Mouse (Mus musculus) forebrain, embryonic 10.5 days (tissue): Measurements from ENCODE around the gene Sv2b. TPM values are rescaled to one million over a fixed set of nuclear protein-coding genes. Genes with fewer than 3 reads are reported as not detected.

Experiments used
- DNase-seq: peaks from one replicate; pipeline ENCODE4 v3.0.0-alpha.2; 2017; ENCODE audit warnings: low spot score; ENCODE audit errors: extremely low spot score
- H3K27ac ChIP-seq: fragments of 300-500 bp; sonication (generic); 2 replicates; pipeline ENCODE4 v1.5.1; 2016; ENCODE audit warnings: mild to moderate bottlenecking
- H3K27me3 ChIP-seq: fragments of 300-500 bp; sonication (generic); 2 replicates; pipeline ENCODE4 v1.6.1; 2016; ENCODE audit warnings: mild to moderate bottlenecking; ENCODE audit not compliant: poor library complexity, severe bottlenecking
- H3K36me3 ChIP-seq: fragments of 300-500 bp; sonication (generic); replicated peaks from 2 replicates; pipeline ENCODE4 v1.6.1; 2016; ENCODE audit warnings: mild to moderate bottlenecking, moderate library complexity
- H3K4me1 ChIP-seq: fragments of 300-500 bp; sonication (generic); 2 replicates; pipeline ENCODE4 v1.6.1; 2016
- H3K4me3 ChIP-seq: fragments of 300-500 bp; sonication (generic); 2 replicates; pipeline ENCODE4 v1.5.1; 2016; ENCODE audit warnings: mild to moderate bottlenecking, moderate library complexity
- H3K9me3 ChIP-seq: fragments of 300-500 bp; sonication (generic); 2 replicates; pipeline ENCODE4 v1.6.1; 2016; ENCODE audit warnings: mild to moderate bottlenecking, moderate library complexity
- WGBS: fragments of 180-500 bp; shearing (Covaris S2); methylation state at CpG from one replicate; pipeline ENCODE4 v1.1.7; 2016; 5-methylcytosine and 5-hydroxymethylcytosine counted together
- polyA plus RNA-seq: library from polyadenylated mRNA; unstranded; fragments of >200 nt; fragmentation: Nextera tagmentation; extraction: Ambion mirVana; gene quantifications from 2 replicates; pipeline ENCODE4 v1.2.1, GENCODE M21; 2016

Gene Sv2b
- polyA plus RNA-seq, 1 experiment from 2014 or later, result 1.1 TPM

DNA sequence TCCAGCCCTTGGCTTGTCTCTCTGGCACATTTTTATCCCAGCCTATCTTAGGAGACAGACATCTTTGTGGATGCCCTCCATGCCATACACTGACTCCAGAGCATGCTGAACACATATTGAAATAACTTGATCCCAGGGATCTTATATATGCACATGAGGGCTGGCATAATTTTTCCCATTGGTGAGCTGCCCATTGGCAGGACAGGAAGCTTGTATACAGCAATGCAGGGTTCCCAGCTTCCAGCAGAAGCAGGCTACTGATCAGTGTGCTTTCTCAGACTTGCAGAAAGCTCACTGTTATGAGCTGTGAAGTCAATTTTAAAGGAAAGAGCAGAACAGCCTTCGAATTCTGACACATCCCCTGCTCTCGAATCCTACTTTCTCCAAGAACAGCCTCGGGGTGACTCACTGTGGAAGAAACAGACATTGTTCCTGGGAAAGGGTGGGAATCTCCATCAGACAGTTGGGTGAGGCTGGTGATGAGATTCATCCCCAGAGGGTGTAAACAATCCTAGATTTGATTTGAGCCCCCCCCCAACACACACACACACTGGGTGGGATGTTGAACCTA, 26.9 kb downstream of the Sv2b start:
- no peak overlapping the region for H3K27ac ChIP-seq
- H3K36me3 ChIP-seq, result no peaks in the 10 kb centered on the region
- no peak for DNase-seq
- WGBS, result 80% methylated on average over 3 of the region's 3 CpGs
- no peak overlapping the region for H3K4me3 ChIP-seq
- H3K4me1 ChIP-seq, result peaks cover 23% of the 10 kb centered on the region
- no peaks in the 10 kb centered on the region for H3K9me3 ChIP-seq
- peaks cover 5% of the 10 kb centered on the region; the same call in 1 of the 2 replicates for H3K27me3 ChIP-seq

DNA sequence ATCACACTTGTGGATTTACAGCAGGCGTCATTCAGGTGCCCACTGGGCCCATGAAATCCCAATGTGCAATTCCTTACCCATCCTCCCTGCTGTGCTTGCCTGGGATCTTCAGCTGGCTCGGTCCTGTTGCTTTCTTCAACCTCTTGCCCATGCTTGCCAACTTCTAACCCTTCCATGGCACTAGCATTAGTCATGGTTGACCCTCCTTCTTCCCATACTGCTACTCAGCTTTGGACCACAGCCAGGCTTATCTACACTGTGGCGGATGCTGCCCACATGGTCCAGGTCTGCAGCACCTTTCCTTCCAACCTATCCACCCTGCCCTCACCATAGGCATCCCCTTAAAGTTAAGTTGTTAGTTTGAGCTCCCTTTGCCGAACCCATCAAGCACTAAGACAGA, 28.0 kb downstream of the Sv2b start:
- H3K4me3 ChIP-seq, result no peak overlapping the region
- peaks cover 5% of the 10 kb centered on the region; the same call in 1 of the 2 replicates for H3K27me3 ChIP-seq
- no peak overlapping the region for H3K27ac ChIP-seq
- peaks cover 23% of the 10 kb centered on the region for H3K4me1 ChIP-seq
- no peaks in the 10 kb centered on the region for H3K9me3 ChIP-seq
- 89% methylated on average over 4 of the region's 4 CpGs for WGBS
- no peaks in the 10 kb centered on the region for H3K36me3 ChIP-seq
- DNase-seq, result no peak

DNA sequence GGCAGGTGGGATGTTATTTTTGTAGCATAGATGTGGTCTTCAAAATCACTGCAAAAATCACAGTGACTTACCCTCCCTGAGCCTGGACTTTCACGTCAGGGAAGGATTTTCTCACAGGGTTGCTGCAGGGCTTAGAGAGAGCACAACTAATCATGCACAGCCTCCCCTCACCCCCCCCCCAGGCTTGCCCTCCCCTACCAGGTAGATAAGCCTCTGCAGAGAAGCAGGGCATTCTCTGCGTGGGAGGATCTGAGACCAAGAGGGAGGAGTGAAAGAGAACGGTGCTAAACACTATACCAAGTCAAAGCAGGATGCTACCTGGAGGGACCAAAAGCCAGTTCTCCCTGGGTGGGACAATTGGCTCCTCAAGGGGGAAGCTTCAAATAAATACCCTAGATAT, 31.2 kb downstream of the Sv2b start:
- H3K27ac ChIP-seq, result no peak overlapping the region
- no peaks in the 10 kb centered on the region for H3K9me3 ChIP-seq
- no peaks in the 10 kb centered on the region for H3K36me3 ChIP-seq
- no peak for DNase-seq
- peaks cover 32% of the 10 kb centered on the region for H3K4me1 ChIP-seq
- H3K27me3 ChIP-seq, result peaks cover 5% of the 10 kb centered on the region; the same call in 1 of the 2 replicates
- H3K4me3 ChIP-seq, result no peak overlapping the region
- WGBS, result 15% methylated on average over 3 of the region's 3 CpGs

DNA sequence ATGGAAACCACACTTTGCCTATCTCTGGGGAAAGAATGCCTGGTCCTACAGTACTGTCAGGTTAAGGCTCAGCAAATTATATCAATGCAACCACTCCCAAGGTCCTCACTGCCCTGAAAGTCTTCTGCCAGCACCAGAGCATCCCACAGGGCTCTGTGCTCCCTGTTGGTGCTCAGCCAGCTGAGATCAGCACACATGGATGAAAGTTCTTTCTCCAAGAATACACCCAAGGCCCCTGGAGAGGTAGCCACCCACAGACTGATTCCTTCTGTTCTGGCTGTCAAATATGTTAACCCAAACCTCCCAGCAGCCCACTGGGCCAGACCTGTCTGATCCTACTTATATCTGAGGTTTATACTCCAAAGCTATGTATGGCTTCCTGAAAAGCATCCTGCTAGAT, 32.3 kb downstream of the Sv2b start:
- Histone ChIP-seq H3K27me3 (peaks cover 5% of the 10 kb centered on the region; the same call in 1 of the 2 replicates), H3K4me1 (peaks cover 32% of the 10 kb centered on the region), H3K9me3 (no peaks in the 10 kb centered on the region), H3K4me3 (no peak overlapping the region), H3K27ac (no peak overlapping the region), H3K36me3 (no peaks in the 10 kb centered on the region)
- no peak for DNase-seq

DNA sequence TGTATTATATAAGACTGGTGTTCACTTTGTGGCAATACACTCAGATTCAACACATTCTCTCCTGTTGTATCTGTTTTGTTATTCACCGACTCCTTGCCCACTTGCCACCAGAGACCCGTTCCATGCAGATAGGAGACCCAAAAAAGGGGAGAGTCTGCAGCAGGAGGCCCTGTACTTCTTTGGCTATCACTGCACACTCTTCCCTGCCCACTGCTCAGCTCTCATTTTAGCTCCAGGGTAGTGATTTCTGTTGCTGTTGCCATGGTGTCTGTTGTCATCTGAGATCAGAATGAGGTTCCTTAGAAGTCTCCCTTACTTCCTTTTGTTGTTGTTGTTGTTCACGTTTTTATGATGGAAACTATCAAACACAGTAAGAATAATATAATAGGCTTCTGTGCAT, 34.5 kb downstream of the Sv2b start:
- H3K36me3 ChIP-seq, result no peaks in the 10 kb centered on the region
- H3K27ac ChIP-seq, result no peak overlapping the region
- H3K4me1 ChIP-seq, result peaks cover 18% of the 10 kb centered on the region
- no peaks in the 10 kb centered on the region for H3K9me3 ChIP-seq
- no peak for DNase-seq
- H3K4me3 ChIP-seq, result no peak overlapping the region
- peaks cover 3% of the 10 kb centered on the region; the same call in 1 of the 2 replicates for H3K27me3 ChIP-seq
- 70% methylated on average over 3 of the region's 3 CpGs for WGBS

DNA sequence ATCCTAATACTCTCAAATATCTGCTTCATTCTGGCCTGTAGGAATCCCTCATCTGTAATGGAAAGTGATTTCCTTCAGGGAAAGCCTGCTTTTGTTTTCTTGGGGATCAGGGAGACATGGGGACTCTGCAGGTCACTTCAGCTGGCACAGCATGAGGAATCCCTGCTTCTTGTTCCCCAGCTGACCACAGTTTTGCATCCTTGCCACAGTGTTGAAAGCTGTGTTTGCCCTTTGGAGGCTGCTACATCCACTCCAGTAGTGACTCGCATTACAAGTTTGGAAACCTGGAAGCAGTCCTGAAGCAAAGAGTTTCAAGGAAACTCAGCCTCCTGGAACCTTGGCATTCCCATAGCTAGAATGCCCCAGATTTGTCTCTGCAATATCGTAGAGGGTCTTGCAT, 35.4 kb downstream of the Sv2b start:
- H3K4me3 ChIP-seq, result no peak overlapping the region
- peaks cover 16% of the 10 kb centered on the region for H3K4me1 ChIP-seq
- H3K27ac ChIP-seq, result no peak overlapping the region
- H3K36me3 ChIP-seq, result no peaks in the 10 kb centered on the region
- H3K9me3 ChIP-seq, result no peaks in the 10 kb centered on the region
- WGBS, result 51% methylated on average over 2 of the region's 2 CpGs
- H3K27me3 ChIP-seq, result no peaks in the 10 kb centered on the region
- DNase-seq, result no peak

DNA sequence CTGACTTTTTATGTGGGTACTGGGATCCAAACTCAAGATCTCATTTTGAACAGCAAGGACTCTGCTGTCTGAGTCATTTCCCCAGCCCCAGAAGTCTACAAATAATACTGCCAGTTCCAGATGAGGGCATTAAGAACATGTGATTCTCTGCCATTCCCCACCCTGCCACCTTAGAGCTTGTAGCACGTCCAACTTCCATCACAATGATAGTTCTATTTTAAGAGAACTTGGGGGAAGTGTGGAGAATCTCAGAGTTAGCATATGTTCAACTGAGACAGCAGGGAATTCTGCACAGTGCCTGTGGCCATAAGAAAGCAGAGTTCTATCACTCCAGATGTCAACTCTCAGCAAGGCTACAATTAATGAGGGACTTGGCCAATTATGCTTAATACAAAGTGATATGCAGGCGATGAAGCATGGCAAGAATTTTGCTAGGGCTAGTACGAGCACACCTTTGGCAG, 37.1 kb downstream of the Sv2b start:
- Histone ChIP-seq H3K27me3 (no peaks in the 10 kb centered on the region), H3K4me3 (no peak overlapping the region), H3K27ac (no peak overlapping the region), H3K36me3 (no peaks in the 10 kb centered on the region), H3K4me1 (peaks cover 10% of the 10 kb centered on the region), H3K9me3 (no peaks in the 10 kb centered on the region)
- 74% methylated on average over 3 of the region's 3 CpGs for WGBS
- no peak for DNase-seq

DNA sequence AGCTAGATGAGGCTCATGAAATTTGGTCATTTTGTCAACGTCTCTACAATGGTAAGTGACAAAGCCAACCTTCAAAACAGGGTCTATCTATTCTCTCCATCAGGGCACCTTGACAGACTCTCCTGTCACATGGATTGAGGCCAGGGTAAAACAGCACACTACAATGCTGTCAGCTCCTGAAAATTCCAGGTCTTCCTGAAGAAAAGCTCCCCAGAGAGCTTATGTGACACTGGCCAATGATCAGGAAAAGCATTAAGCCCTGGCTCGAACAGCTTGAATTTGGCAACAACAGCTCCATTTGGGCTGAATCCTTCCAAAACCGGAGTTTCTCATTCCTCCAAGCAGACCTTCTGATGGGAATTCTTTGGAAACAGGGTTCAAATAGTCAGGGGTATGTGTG, 37.8 kb downstream of the Sv2b start:
- no peaks in the 10 kb centered on the region for H3K9me3 ChIP-seq

DNA sequence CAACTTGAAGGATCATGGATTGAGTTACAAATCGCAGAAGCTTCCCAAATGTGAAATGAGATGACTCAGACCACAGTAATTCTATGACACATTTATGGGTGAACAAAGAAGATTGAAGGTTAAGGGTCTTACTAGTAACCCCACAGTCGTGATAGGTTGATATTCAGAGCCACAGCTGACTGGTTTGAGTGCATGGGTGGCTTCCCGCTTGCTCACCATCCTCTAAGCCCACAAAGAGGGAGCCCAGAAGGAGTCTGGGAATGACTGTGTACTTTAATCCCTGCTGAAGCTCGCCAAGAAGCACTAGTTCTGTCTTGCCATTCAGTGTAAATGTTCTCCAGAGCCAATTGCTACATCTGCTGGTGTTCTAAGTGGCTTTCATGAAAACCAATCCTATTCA, 41.8 kb downstream of the Sv2b start:
- no peaks in the 10 kb centered on the region for H3K9me3 ChIP-seq
- no peak for DNase-seq
- H3K4me1 ChIP-seq, result no peaks in the 10 kb centered on the region
- no peak overlapping the region for H3K4me3 ChIP-seq
- WGBS, result 76% methylated on average over 4 of the region's 4 CpGs
- H3K27me3 ChIP-seq, result no peaks in the 10 kb centered on the region
- no peak overlapping the region for H3K27ac ChIP-seq
- H3K36me3 ChIP-seq, result no peaks in the 10 kb centered on the region

More for the DNA sequence above, 37.8 kb downstream of the Sv2b start:
- Histone ChIP-seq H3K4me3 (no peak overlapping the region), H3K27me3 (no peaks in the 10 kb centered on the region), H3K27ac (no peak overlapping the region), H3K4me1 (peaks cover 10% of the 10 kb centered on the region), H3K36me3 (no peaks in the 10 kb centered on the region)
- no peak for DNase-seq
- 84% methylated on average over 3 of the region's 3 CpGs for WGBS

DNA sequence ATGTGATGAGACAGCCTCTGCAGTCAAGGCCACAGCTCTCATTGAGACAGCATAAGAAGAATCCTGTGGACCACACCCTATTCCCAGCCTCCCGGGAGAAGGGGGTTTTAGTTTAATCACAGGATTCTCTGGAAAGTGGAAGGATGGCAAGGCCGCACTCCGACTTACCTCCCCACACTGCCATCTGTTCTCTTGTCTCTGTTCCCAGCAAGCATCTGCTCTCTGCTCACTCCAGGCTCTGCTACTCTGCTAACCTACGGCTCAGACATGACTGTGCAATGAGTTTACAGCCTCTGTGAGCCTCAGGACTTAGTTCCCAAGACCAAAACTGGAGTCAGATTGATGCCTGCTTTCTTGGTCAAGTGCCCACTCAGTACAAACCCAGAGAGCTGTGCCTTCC, 43.8 kb downstream of the Sv2b start:
- no peaks in the 10 kb centered on the region for H3K27me3 ChIP-seq
- no peak overlapping the region for H3K4me3 ChIP-seq
- no peak overlapping the region for H3K27ac ChIP-seq
- H3K9me3 ChIP-seq, result no peaks in the 10 kb centered on the region
- no peaks in the 10 kb centered on the region for H3K4me1 ChIP-seq
- no peak for DNase-seq
- H3K36me3 ChIP-seq, result no peaks in the 10 kb centered on the region
- WGBS, result 74% methylated on average over 4 of the region's 4 CpGs

DNA sequence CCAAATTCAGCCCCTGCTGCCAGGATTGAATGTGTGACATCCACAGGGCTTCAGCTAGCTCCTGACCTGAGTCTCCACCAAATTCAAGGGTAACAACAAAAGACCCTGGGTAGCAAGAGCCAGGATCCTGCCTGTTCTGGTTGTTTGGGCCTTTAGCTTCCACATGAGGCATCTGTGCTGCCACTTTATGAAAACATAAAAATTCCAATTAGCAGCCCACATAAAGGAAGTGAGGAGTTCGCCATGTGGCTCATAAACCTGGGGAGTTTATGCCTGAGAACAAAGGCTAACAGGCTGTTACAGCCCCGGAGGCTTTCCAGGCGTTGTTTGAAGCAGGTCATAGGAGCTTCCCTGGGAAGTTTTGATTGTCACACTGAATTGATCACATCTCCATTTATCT, 49.1 kb downstream of the Sv2b start:
- 84% methylated on average over 3 of the region's 3 CpGs for WGBS
- DNase-seq, result no peak
- H3K27ac ChIP-seq, result no peak overlapping the region

DNA sequence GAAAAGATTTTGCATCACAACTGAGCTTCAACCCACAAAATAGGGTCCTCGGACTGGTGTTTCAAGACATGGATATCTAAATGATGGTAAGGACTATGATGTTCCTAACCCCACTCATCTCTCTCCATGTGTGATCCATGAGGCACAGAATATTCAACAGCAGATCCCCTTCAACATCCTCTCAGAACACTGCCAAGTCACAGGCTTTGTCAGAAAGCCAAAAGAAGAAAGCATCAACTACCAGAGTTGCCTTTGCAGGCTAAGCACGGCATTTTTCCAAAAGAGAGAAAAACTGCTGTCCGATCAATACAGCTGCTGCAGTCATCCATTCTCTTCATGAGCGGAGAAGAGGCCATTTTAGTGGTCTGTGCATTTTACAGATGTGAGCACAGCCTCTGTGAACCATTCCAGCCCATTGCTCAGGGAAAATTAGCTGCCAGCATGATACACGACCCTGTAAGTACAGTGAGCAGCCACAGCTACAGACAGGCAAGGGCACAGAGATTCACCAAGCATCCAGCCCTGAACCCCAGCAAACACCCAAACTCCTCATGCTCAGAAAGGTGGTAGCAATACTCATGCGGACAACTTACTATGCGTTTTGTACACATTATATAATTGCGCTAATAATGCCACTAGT, 55.3 kb downstream of the Sv2b start:
- H3K27ac ChIP-seq, result no peak overlapping the region
- no peaks in the 10 kb centered on the region for H3K4me1 ChIP-seq
- 92% methylated on average over 8 of the region's 8 CpGs for WGBS
- no peak for DNase-seq
- no peak overlapping the region for H3K4me3 ChIP-seq
- H3K36me3 ChIP-seq, result no peaks in the 10 kb centered on the region
- H3K27me3 ChIP-seq, result no peaks in the 10 kb centered on the region
- H3K9me3 ChIP-seq, result no peaks in the 10 kb centered on the region

More for the DNA sequence above, 49.1 kb downstream of the Sv2b start:
- no peaks in the 10 kb centered on the region for H3K9me3 ChIP-seq
- no peaks in the 10 kb centered on the region for H3K36me3 ChIP-seq
- H3K27me3 ChIP-seq, result no peaks in the 10 kb centered on the region
- H3K4me3 ChIP-seq, result no peak overlapping the region
- no peaks in the 10 kb centered on the region for H3K4me1 ChIP-seq

DNA sequence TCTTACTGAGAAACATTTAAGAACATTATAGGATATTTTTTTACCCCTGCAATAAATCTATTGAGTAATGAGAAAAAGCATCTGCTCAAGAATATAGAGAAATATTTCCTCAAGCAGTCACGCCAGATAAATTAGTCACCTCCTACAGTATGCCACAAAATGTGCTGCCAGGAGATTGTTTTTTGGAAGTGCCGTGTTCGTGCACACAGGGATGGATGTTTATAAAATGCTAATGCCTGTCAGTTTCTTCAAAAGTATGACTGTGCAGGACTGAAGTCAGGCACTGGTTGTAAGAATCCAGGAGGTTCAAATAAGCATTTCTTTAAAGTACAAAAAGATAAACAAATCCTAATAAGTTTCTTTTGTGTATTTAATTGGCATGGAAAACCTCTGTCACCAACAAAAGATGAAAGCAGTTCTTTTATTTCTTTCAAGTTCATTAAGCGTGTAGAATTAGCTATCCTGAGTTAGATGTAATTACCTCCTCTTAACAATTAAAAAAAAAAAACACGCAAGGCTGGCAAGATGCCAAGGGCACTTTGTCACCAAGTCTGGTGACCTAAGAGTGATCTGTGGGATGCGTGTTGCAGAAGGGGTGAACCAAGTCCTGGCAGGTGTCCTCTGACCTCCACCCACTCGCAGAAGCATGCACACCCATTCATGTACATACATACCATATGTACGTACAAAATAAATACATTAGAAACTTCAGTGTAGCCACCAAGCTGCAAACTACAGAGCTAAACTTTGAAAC, 68.1 kb downstream of the Sv2b start:
- H3K4me1 ChIP-seq, result peaks cover 13% of the 10 kb centered on the region
- H3K36me3 ChIP-seq, result no peaks in the 10 kb centered on the region
- H3K4me3 ChIP-seq, result no peak overlapping the region
- H3K9me3 ChIP-seq, result no peaks in the 10 kb centered on the region
- no peak for DNase-seq
- 48% methylated on average over 8 of the region's 8 CpGs for WGBS
- no peak overlapping the region for H3K27ac ChIP-seq
- H3K27me3 ChIP-seq, result peaks cover 31% of the 10 kb centered on the region
